Mouse (Mus musculus) MN1 (cell line): ENCODE results near the gene Cfap61.
A peak's percentile ranks its signal among the peaks of the same experiment; 100 is the strongest.

Experiments used
- DNase-seq: peaks from one replicate; pipeline ENCODE4 v3.0.0-alpha.2; 2016; ENCODE audit warnings: low spot score

The Cfap61 gene

GRCm38 (mm10) chr2:146221929-146222278 lies 287.3 kb downstream of the Cfap61 start:
- DNase-seq = peak; percentile 57

- DNase-seq = peak; percentile 56
These were observed 287.9 kb downstream of the Cfap61 start for GRCm38 (mm10) chr2:146222279-146223175.

- peak; percentile 62 for DNase-seq
These were observed 288.8 kb downstream of the Cfap61 start for GRCm38 (mm10) chr2:146223176-146223905.

GRCm38 (mm10) chr2:146224141-146224540 lies 289.6 kb downstream of the Cfap61 start:
- no peak for DNase-seq

GRCm38 (mm10) chr2:146225818-146226217 lies 291.2 kb downstream of the Cfap61 start:
- DNase-seq = no peak

GRCm38 (mm10) chr2:146226484-146226883 lies 291.9 kb downstream of the Cfap61 start:
- DNase-seq = no peak

- DNase-seq = no peak
These were observed 293.1 kb downstream of the Cfap61 start for GRCm38 (mm10) chr2:146227646-146228045.

- no peak for DNase-seq
These were observed 293.9 kb downstream of the Cfap61 start for GRCm38 (mm10) chr2:146228435-146228834.

- DNase-seq = no peak
These were observed 296.9 kb downstream of the Cfap61 start for GRCm38 (mm10) chr2:146231485-146231884.

GRCm38 (mm10) chr2:146239196-146239747 lies 304.7 kb downstream of the Cfap61 start:
- DNase-seq = no peak

- no peak for DNase-seq
These were observed 309.5 kb downstream of the Cfap61 start for GRCm38 (mm10) chr2:146244049-146244448.

- no peak for DNase-seq
These were observed 310.8 kb downstream of the Cfap61 start for GRCm38 (mm10) chr2:146245401-146245800.

- DNase-seq = no peak
These were observed 312.0 kb downstream of the Cfap61 start for GRCm38 (mm10) chr2:146246409-146247075.

GRCm38 (mm10) chr2:146247576-146247975 lies 313.0 kb downstream of the Cfap61 start:
- DNase-seq = no peak

GRCm38 (mm10) chr2:146249033-146249432 lies 314.4 kb downstream of the Cfap61 start:
- no peak for DNase-seq

GRCm38 (mm10) chr2:146250236-146250904 lies 315.8 kb downstream of the Cfap61 start:
- DNase-seq = no peak

- DNase-seq = no peak
These were observed 319.8 kb downstream of the Cfap61 start for GRCm38 (mm10) chr2:146254387-146254786.

- no peak for DNase-seq
These were observed 321.1 kb downstream of the Cfap61 start for GRCm38 (mm10) chr2:146255636-146256035.

GRCm38 (mm10) chr2:146256321-146256875 lies 321.8 kb downstream of the Cfap61 start:
- peak; percentile 64 for DNase-seq

- DNase-seq = peak; percentile 57
These were observed 322.5 kb downstream of the Cfap61 start for GRCm38 (mm10) chr2:146257037-146257436.

- DNase-seq = no peak
These were observed 323.0 kb downstream of the Cfap61 start for GRCm38 (mm10) chr2:146257609-146258008.
